ENCODE assay signal across 26 mouse cellular contexts in genomic region chr11:70833408-70833807, GRCm38 (mm10). TPM values are rescaled to one million over a fixed set of nuclear protein-coding genes. Genes with fewer than 3 reads are reported as not detected.
A peak's percentile ranks its signal among the peaks of the same experiment; 100 is the strongest.
DNase-seq lines count a peak whose midpoint lies in the region; ATAC-seq lines count a peak whose summit lies in the region.
"Had no signal": no experiment of that assay in that cellular context is flagged by ENCODE, and none has a peak within 500 bp of the region (broad histone marks: within the 10 kb centered on the region; RNA-seq: fewer than 3 reads in every experiment).

No protein-coding gene starts in this region.

- H3K27me3 ChIP-seq in midbrain, embryonic 11.5 days (ENCODE audit: control insufficient read depth, insufficient read depth, low read length): no peaks in the 10 kb centered on the region
- H3K27me3 ChIP-seq in midbrain, embryonic 16.5 days (ENCODE audit: control insufficient read depth, insufficient read depth, low read depth, low read length): no peaks in the 10 kb centered on the region
- H3K27me3 ChIP-seq: embryonic facial prominence, embryonic 13.5 days; embryonic facial prominence, embryonic 15.5 days; forebrain, embryonic 12.5 days had no signal

- no peaks in the 10 kb centered on the region for H3K4me1 ChIP-seq in midbrain, embryonic 11.5 days (ENCODE audit: control insufficient read depth, insufficient read depth, low read length)
- H3K4me1 ChIP-seq in midbrain, embryonic 16.5 days (ENCODE audit: control insufficient read depth, insufficient read depth, low read length): no peaks in the 10 kb centered on the region
- H3K4me1 ChIP-seq: embryonic facial prominence, embryonic 13.5 days; embryonic facial prominence, embryonic 15.5 days; forebrain, embryonic 12.5 days had no signal

- ATAC-seq in midbrain, embryonic 11.5 days (ENCODE audit: low FRiP score): no peak
- ATAC-seq in midbrain, embryonic 16.5 days: no peak
- ATAC-seq: forebrain, embryonic 14.5 days; forebrain, embryonic 16.5 days had no signal

- DNase-seq in midbrain, embryonic 11.5 days (ENCODE audit: low spot score, missing footprints): peak; percentile 44
- DNase-seq in ES-CJ7 (ENCODE audit: low read depth, low spot score) (peak; percentile 58), ZHBTc4 (ENCODE audit: low read depth, low spot score) (peak; percentile 48)
- DNase-seq in right cerebral cortex, postnatal 14 days: no peak
- no peak for DNase-seq in kidney, adult 11 months
- DNase-seq: adrenal gland, adult 2 months; adrenal gland, postnatal 10 days; adrenal gland, postnatal 25 days; cerebellum, adult 11 months; cerebellum, adult 18-20 months; cerebellum, adult 8-10 months; cerebellum, adult 9-11 months; cerebellum, postnatal 14 days; cerebellum, postnatal 36 days; embryo, embryonic 11 days had no signal

- H3K9ac ChIP-seq in midbrain, embryonic 11.5 days (ENCODE audit: low read length): no peak overlapping the region
- no peak overlapping the region for H3K9ac ChIP-seq in midbrain, embryonic 16.5 days (ENCODE audit: low read depth, low read length)
- H3K9ac ChIP-seq: embryonic facial prominence, embryonic 13.5 days; embryonic facial prominence, embryonic 15.5 days; forebrain, embryonic 12.5 days had no signal

- H3K4me2 ChIP-seq in midbrain, embryonic 11.5 days: no peak overlapping the region
- no peak overlapping the region for H3K4me2 ChIP-seq in midbrain, embryonic 16.5 days (ENCODE audit: low read length)
- H3K4me2 ChIP-seq: embryonic facial prominence, embryonic 13.5 days; embryonic facial prominence, embryonic 15.5 days; forebrain, embryonic 12.5 days had no signal

- H3K9me3 ChIP-seq in midbrain, embryonic 11.5 days (ENCODE audit: control insufficient read depth, low read length): peaks cover 3% of the 10 kb centered on the region; the same call in 1 of the 2 replicates
- H3K9me3 ChIP-seq in midbrain, embryonic 16.5 days (replicated peaks; ENCODE audit: control insufficient read depth, low read length, poor library complexity, severe bottlenecking): no peaks in the 10 kb centered on the region
- H3K9me3 ChIP-seq: embryonic facial prominence, embryonic 13.5 days; embryonic facial prominence, embryonic 15.5 days had no signal

- H3K36me3 ChIP-seq in midbrain, embryonic 11.5 days (ENCODE audit: control insufficient read depth, insufficient read depth, low read length): no peaks in the 10 kb centered on the region
- no peaks in the 10 kb centered on the region for H3K36me3 ChIP-seq in midbrain, embryonic 16.5 days (ENCODE audit: control insufficient read depth, insufficient read depth, low read length)
- H3K36me3 ChIP-seq: embryonic facial prominence, embryonic 13.5 days; embryonic facial prominence, embryonic 15.5 days; forebrain, embryonic 10.5 days; forebrain, embryonic 12.5 days had no signal

- no peak overlapping the region for H3K27ac ChIP-seq in midbrain, embryonic 11.5 days (ENCODE audit: low read depth, low read length)
- H3K27ac ChIP-seq in midbrain, embryonic 16.5 days (ENCODE audit: low read length): no peak overlapping the region
- H3K27ac ChIP-seq: embryonic facial prominence, embryonic 13.5 days; embryonic facial prominence, embryonic 15.5 days; forebrain, embryonic 10.5 days; forebrain, embryonic 12.5 days had no signal

- H3K4me3 ChIP-seq in midbrain, embryonic 11.5 days (ENCODE audit: low read depth, low read length): no peak overlapping the region
- no peak overlapping the region for H3K4me3 ChIP-seq in midbrain, embryonic 16.5 days (ENCODE audit: low read depth, low read length)
- H3K4me3 ChIP-seq: embryonic facial prominence, embryonic 13.5 days; embryonic facial prominence, embryonic 15.5 days; erythroblast, embryonic 14.5 days; forebrain, embryonic 10.5 days; forebrain, embryonic 12.5 days had no signal

RNA-seq across cellular contexts. Expression of gene Rabep1, which starts 11.2 kb away (rescaled TPM):
- 41.7 and 44.2 TPM in 2 replicates for polyA plus RNA-seq in midbrain, embryonic 11.5 days (2014; fragmentation: Nextera tagmentation; extraction: Ambion mirVana)
- polyA plus RNA-seq in midbrain, embryonic 16.5 days (2015; fragmentation: Nextera tagmentation; extraction: Ambion mirVana): 88.6 and 91.0 TPM in 2 replicates

RNA-seq across cellular contexts. Expression of gene Scimp, which starts 21.0 kb away (rescaled TPM):
- not detected in 2 replicates for polyA plus RNA-seq in midbrain, embryonic 11.5 days (2014; fragmentation: Nextera tagmentation; extraction: Ambion mirVana)
- not detected in 2 replicates for polyA plus RNA-seq in midbrain, embryonic 16.5 days (2015; fragmentation: Nextera tagmentation; extraction: Ambion mirVana)
- polyA plus RNA-seq: brain, embryonic 14.5 days; C2C12; embryonic facial prominence, embryonic 11.5 days; embryonic facial prominence, embryonic 15.5 days; erythroblast, embryonic 14.5 days; forebrain, embryonic 10.5 days; forebrain, embryonic 12.5 days; forebrain, embryonic 14.5 days; forebrain, embryonic 16.5 days had no signal

Comparison
In these comparisons a context has a peak if more than half of its experiments do, and no peak if none do; other contexts are left out.
1. DNase-seq: peak in midbrain, embryonic 11.5 days (single experiment), ES-CJ7 (single experiment) and ZHBTc4 (single experiment); none in right cerebral cortex, postnatal 14 days (single experiment) and kidney, adult 11 months (single experiment).